Mouse (Mus musculus) spleen, adult 18-20 months (tissue): ENCODE results near the gene Hils1.
"Not testable (repeated sequence)": the region's sequence is repeated elsewhere in the genome, so short reads cannot be mapped to it uniquely, and the experiment has no call there.

Experiments used
- DNase-seq, 2 experiments: peaks; one replicate each; pipeline ENCODE4 v3.0.0; 2022; ENCODE audit warnings: mixed read lengths in 2 of 2

The Hils1 gene

GRCm38 (mm10) chr11:95006038-95006437 is 38.6 kb downstream of the Hils1 start:
- DNase-seq, result peak in 1 of 2 experiments; percentile 16

GRCm38 (mm10) chr11:95006525-95007219 is 39.3 kb downstream of the Hils1 start:
- peak; percentile 80 to 85 for DNase-seq

- no peak for DNase-seq
These were observed 40.0 kb downstream of the Hils1 start for GRCm38 (mm10) chr11:95007418-95007817.

- DNase-seq, result no peak
These were observed 41.6 kb downstream of the Hils1 start for GRCm38 (mm10) chr11:95008661-95009628.

- peak in 1 of 2 experiments; percentile 39 for DNase-seq
These were observed 42.2 kb downstream of the Hils1 start, which contains the start of gene Samd14 for GRCm38 (mm10) chr11:95009629-95010014. Samd14 (plus strand) TSS chr11:95009879.

GRCm38 (mm10) chr11:95010141-95010739 is 42.8 kb downstream of the Hils1 start:
- DNase-seq, result peak in 1 of 2 experiments; percentile 12

- DNase-seq, result not testable (repeated sequence)
These were observed 43.5 kb downstream of the Hils1 start for GRCm38 (mm10) chr11:95010841-95011403.

- no peak for DNase-seq
These were observed 44.0 kb downstream of the Hils1 start for GRCm38 (mm10) chr11:95011416-95011815.

- DNase-seq, result no peak
These were observed 44.7 kb downstream of the Hils1 start for GRCm38 (mm10) chr11:95012075-95012474.

- DNase-seq, result no peak
These were observed 45.1 kb downstream of the Hils1 start for GRCm38 (mm10) chr11:95012487-95012886.

- no peak for DNase-seq
These were observed 48.1 kb downstream of the Hils1 start for GRCm38 (mm10) chr11:95015484-95015883.
